Mouse (Mus musculus) lung, embryonic 14.5 days (tissue): ENCODE data around the gene Rnf7. TPM values are rescaled to one million over a fixed set of nuclear protein-coding genes. Genes with fewer than 3 reads are reported as not detected.
A peak's percentile ranks its signal among the peaks of the same experiment; 100 is the strongest.

Source experiments
- ATAC-seq: fragments of 200-750 bp; cut with Nextera tagmentation; 2 replicates; pipeline ENCODE4 v1.8.0; 2017; ENCODE audit warnings: mild to moderate bottlenecking, moderate TSS enrichment, moderate library complexity; ENCODE audit not compliant: insufficient read depth
- DNase-seq: peaks from one replicate; pipeline ENCODE4 v3.0.0-alpha.2; 2015
- H3K27ac ChIP-seq: fragments of 300-500 bp; sonication (generic); 2 replicates; pipeline ENCODE4 v1.5.1; 2014; ENCODE audit warnings: low read depth, mild to moderate bottlenecking, moderate library complexity
- H3K27me3 ChIP-seq: fragments of 300-500 bp; sonication (generic); 2 replicates; pipeline ENCODE4 v1.6.1; 2014; ENCODE audit warnings: low read length, control low read depth; ENCODE audit not compliant: insufficient read depth
- H3K36me3 ChIP-seq: fragments of 300-500 bp; sonication (generic); 2 replicates; pipeline ENCODE4 v1.6.1; 2014; ENCODE audit warnings: control low read depth; ENCODE audit not compliant: insufficient read depth
- H3K4me1 ChIP-seq: fragments of 300-500 bp; sonication (generic); 2 replicates; pipeline ENCODE4 v1.6.1; 2014; ENCODE audit warnings: antibody characterized with exemption, control low read depth; ENCODE audit not compliant: insufficient read depth
- H3K4me2 ChIP-seq: fragments of 300-500 bp; sonication (generic); 2 replicates; pipeline ENCODE4 v1.6.1; 2014; ENCODE audit warnings: mild to moderate bottlenecking
- H3K4me3 ChIP-seq: fragments of 300-500 bp; sonication (generic); 2 replicates; pipeline ENCODE4 v1.5.1; 2014; ENCODE audit warnings: low read depth, low read length
- H3K9ac ChIP-seq: fragments of 300-500 bp; sonication (generic); 2 replicates; pipeline ENCODE4 v1.6.1; 2014
- H3K9me3 ChIP-seq: fragments of 300-500 bp; sonication (generic); 2 replicates; pipeline ENCODE4 v1.6.1; 2016; ENCODE audit warnings: low read depth, low read length, control low read depth
- CTCF ChIP-seq: IDR thresholded peaks from 2 replicates; pipeline ENCODE4 v1.5.1; 2016; ENCODE audit warnings: antibody characterized with exemption, low read depth
- WGBS: fragments of 180-500 bp; shearing (Covaris S2); extraction: QIAGEN DNeasy Blood & Tissue Kit; methylation state at CpG from one replicate; pipeline ENCODE4 v1.1.7; 2014; 5-methylcytosine and 5-hydroxymethylcytosine counted together
- polyA plus RNA-seq: library from polyadenylated mRNA; unstranded; fragments of >200 nt; fragmentation: Nextera tagmentation; extraction: Ambion mirVana; gene quantifications from 2 replicates; pipeline ENCODE4 v1.2.1, GENCODE M21; 2014

Gene Rnf7
- polyA plus RNA-seq, 1 experiment from 2014 or later = 260 TPM

GRCm38 (mm10) chr9:96469556-96470265 is 8.8 kb downstream of the Rnf7 start:
- H3K9me3 ChIP-seq = no peaks in the 10 kb centered on the region
- H3K27ac ChIP-seq = no peak overlapping the region
- H3K27me3 ChIP-seq = no peaks in the 10 kb centered on the region
- no peak overlapping the region for H3K4me3 ChIP-seq
- ATAC-seq (no peak), DNase-seq (no peak)
- no peak overlapping the region for H3K9ac ChIP-seq
- no peaks in the 10 kb centered on the region for H3K4me1 ChIP-seq
- TF ChIP-seq CTCF = no peak
- H3K4me2 ChIP-seq = no peak overlapping the region
- peaks cover 47% of the 10 kb centered on the region for H3K36me3 ChIP-seq
- WGBS = 63% methylated on average over 8 of the region's 8 CpGs

- H3K9ac ChIP-seq = no peak overlapping the region
- 69% methylated on average over 10 of the region's 10 CpGs for WGBS
- H3K27me3 ChIP-seq = no peaks in the 10 kb centered on the region
- H3K27ac ChIP-seq = no peak overlapping the region
- no peak overlapping the region for H3K4me2 ChIP-seq
- H3K36me3 ChIP-seq = peaks cover 13% of the 10 kb centered on the region; the same call in 1 of the 2 replicates
- H3K4me1 ChIP-seq = no peaks in the 10 kb centered on the region
- no peak for TF ChIP-seq CTCF
- ATAC-seq (no peak), DNase-seq (peak; percentile 15)
- H3K9me3 ChIP-seq = 0 out of 2 replicates have a peak, but pooled peaks cover 5% of the 10 kb centered on the region
- no peak overlapping the region for H3K4me3 ChIP-seq
These were observed 14.8 kb downstream of the Rnf7 start for GRCm38 (mm10) chr9:96463708-96464107.

GRCm38 (mm10) chr9:96461607-96462006 is 16.9 kb downstream of the Rnf7 start:
- Histone ChIP-seq H3K4me1 (no peaks in the 10 kb centered on the region), H3K9ac (no peak overlapping the region), H3K36me3 (no peaks in the 10 kb centered on the region; the same call in 1 of the 2 replicates), H3K9me3 (0 out of 2 replicates have a peak, but pooled peaks cover 5% of the 10 kb centered on the region), H3K4me3 (no peak overlapping the region), H3K27me3 (no peaks in the 10 kb centered on the region), H3K27ac (no peak overlapping the region), H3K4me2 (no peak overlapping the region)
- DNase-seq (no peak), ATAC-seq (no peak)
- whole genome bisulfite sequencing = 30% methylated on average over 1 of the region's 1 CpGs
- TF ChIP-seq CTCF = peak; percentile 56

- WGBS = 67% methylated on average over 10 of the region's 10 CpGs
- Histone ChIP-seq H3K9ac (no peak overlapping the region), H3K27ac (no peak overlapping the region), H3K36me3 (no peaks in the 10 kb centered on the region; the same call in 1 of the 2 replicates), H3K4me1 (no peaks in the 10 kb centered on the region), H3K9me3 (0 out of 2 replicates have a peak, but pooled peaks cover 5% of the 10 kb centered on the region), H3K4me3 (no peak overlapping the region), H3K27me3 (no peaks in the 10 kb centered on the region), H3K4me2 (no peak overlapping the region)
- ATAC-seq = no peak
- no peak for TF ChIP-seq CTCF
- no peak for DNase-seq
These were observed 18.2 kb downstream of the Rnf7 start for GRCm38 (mm10) chr9:96460117-96460865.

GRCm38 (mm10) chr9:96455618-96456017 is 22.9 kb downstream of the Rnf7 start:
- Histone ChIP-seq H3K4me1 (no peaks in the 10 kb centered on the region), H3K4me2 (no peak overlapping the region), H3K27me3 (no peaks in the 10 kb centered on the region), H3K9me3 (no peaks in the 10 kb centered on the region), H3K36me3 (no peaks in the 10 kb centered on the region), H3K9ac (no peak overlapping the region), H3K27ac (no peak overlapping the region), H3K4me3 (no peak overlapping the region)
- no peak for TF ChIP-seq CTCF
- ATAC-seq (no peak), DNase-seq (no peak)
- 76% methylated on average over 8 of the region's 8 CpGs for WGBS

GRCm38 (mm10) chr9:96452956-96453355 is 25.5 kb downstream of the Rnf7 start:
- Histone ChIP-seq H3K27me3 (no peaks in the 10 kb centered on the region), H3K4me3 (no peak overlapping the region), H3K9me3 (no peaks in the 10 kb centered on the region), H3K4me1 (no peaks in the 10 kb centered on the region), H3K9ac (no peak overlapping the region), H3K27ac (no peak overlapping the region), H3K36me3 (no peaks in the 10 kb centered on the region), H3K4me2 (no peak overlapping the region)
- DNase-seq (no peak), ATAC-seq (no peak)
- WGBS = 62% methylated on average over 4 of the region's 4 CpGs
- TF ChIP-seq CTCF = no peak
